Mouse (Mus musculus) embryo, embryonic 11.5 days (tissue): Measurements from ENCODE around the gene Mad2l2.
"Not testable (repeated sequence)": the region's sequence is repeated elsewhere in the genome, so short reads cannot be mapped to it uniquely, and the experiment has no call there.

Experiments used
- DNase-seq: peaks from one replicate; pipeline ENCODE4 v3.0.0-alpha.2; 2012; ENCODE audit warnings: low read depth, low spot score

Gene Mad2l2

DNA sequence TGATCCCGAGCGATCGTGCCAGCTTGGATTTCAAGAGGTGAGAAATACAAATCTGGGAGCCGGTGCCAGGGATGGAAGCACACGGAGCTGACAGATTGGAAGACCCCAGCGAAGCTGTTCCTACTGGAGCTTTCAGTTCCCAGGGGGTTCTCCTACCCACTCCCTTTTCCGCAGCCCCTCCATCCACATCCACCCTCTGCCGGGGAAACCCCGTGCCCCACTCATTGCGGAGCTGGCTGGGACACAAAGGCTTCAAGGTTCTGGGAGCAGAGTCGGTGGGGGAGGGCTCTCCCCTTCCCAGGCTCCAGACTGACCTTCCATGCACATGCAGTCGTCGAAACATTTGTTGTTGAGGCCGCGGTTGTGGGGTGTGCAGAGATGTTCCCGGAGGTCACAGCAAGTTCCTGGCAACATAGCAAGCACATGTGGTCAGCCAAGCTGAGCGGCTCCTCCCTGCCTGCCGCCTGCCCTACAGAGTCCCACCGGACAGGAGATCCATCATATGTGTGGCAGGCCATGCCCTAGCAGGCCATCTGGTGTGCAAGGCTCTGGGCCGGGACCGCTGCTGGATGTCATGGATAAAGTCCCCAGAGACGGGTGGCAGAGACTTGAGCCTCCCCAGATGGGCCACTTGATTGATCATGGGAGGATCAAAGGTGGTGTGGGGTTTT, 22.4 kb upstream of the Mad2l2 start:
- no peak for DNase-seq

DNA sequence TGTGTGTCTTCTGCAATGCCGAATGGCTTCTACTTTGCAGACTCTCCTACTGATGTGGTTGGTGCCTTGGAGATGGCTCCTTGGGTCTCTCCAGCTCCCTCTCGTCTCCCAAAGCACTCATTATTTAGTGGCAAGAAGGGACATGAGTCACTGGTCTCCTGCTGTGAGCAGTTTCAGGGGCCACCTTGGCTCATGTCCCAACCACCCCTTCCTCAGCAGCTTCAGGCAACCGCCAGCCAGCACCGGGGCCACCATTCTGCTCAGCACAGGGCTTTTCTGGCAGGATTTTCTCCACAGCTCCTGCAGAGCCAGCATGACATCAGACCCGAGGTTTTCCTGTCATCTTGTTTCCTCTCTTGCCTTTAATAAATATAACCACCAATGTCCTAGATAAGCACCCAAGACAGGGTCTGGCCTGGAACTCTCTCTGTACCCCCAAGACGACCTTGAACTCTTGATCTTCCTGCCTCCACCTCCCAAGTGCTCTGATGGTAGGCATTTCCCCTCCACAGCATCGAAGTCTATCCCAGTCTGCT, 21.6 kb upstream of the Mad2l2 start:
- no peak for DNase-seq

DNA sequence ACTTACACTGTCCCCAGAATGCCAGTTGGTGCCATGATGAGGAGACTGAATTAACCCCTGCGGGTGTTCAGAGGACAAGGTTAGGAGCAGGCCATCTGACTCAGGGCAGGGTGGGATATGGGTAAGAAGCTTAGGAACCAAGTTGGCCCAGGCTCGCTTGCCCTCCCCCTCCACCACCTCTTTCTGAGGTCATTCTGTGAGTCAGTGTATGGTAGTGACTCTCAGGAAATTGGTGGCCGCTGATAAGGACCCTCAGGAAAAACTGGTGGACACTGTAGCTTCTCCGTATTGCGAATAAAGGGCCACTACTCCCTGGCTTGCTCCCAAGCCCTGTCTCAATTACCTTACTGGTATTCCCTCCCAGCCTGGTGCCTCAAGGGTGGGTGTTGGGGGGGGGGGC, 21.0 kb upstream of the Mad2l2 start:
- no peak for DNase-seq

DNA sequence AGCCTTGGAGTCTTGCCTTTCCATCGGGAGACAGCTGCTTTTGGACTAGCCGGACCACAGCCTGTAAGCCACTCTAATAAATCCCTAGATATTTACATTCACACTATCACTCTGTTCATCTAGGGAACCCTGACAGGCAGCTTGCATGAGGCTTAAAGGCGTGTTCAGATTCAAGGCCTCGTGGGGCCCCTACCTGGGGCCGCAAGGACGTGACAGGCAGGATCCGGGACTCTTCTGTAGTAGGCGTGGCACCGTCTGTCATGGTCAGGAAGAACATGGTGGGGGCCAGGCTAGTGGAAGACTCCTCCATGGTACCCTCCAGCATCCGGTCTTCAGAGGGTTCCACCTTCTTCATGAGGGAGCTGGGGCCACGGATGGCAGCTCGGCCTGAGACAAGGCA, 17.7 kb upstream of the Mad2l2 start:
- DNase-seq: no peak

DNA sequence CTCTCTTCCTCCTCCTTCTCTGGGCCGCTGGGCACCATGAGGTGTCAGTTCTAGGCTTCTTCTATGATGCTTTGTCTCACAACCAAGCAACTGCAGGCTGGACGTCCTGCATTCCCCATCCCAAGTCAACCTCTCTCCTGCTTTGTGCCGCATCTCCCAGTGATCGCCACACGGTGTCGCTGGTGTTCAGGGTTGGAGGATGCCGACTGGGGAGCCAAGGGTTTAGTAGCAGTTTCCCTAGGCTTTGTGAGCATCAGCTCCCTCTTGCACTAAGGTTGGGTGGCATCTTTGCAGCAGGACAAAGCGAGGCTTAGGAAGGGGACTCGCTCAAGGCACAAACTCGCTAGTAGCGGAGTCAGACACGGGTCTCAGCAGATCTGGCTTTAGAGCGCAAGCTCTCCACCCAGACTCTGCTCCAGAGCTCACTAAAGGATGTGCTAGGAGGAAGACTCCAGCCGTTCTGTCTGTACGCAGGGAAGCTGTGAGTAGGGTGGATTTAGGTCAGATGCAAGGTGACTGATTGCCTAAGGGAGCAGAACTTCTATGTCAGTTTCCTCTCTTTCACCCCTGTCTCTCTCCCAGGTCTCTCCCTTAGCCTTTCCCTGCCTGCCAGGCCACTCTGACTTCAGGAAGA, 15.3 kb upstream of the Mad2l2 start:
- DNase-seq: peak; percentile 83

DNA sequence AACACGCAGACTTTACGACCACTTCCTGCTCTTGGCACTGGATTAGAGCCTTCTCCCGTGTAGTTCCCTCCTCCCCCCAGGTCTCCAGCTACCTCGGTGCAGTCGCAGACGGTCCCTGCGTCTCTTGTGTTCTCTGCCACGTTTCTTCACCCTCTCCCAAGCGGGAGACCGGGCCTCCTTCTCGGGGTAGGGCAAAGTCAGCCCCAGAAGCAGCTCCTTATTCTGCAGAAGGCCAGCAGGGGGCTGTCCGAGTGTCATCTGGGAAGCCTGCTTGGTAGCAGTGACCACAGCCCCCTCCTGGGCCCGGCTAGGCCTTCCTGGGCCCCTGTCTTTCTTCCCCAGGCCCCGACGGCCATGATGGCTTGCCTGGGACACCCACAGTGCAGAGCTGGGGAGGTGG, 14.7 kb upstream of the Mad2l2 start:
- no peak for DNase-seq

DNA sequence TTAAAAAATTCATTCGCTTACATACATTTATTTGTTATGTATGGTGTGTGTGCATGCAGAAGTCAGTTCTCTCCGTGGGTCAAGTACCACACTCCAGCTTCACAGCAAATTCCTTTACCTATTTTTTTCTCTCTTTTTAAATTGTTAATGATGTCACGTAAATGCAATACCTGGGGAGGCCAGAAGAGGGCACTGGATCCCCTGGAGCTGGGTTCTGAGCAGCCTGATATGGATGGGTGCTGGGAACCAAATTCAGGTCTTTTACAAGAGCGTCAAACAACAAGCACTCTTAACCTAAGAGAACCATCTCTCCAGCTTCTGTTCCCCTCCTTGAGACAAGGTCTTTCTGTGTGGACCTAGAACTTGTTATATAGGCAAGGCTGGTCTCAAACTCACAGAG, 13.5 kb upstream of the Mad2l2 start:
- no peak for DNase-seq

DNA sequence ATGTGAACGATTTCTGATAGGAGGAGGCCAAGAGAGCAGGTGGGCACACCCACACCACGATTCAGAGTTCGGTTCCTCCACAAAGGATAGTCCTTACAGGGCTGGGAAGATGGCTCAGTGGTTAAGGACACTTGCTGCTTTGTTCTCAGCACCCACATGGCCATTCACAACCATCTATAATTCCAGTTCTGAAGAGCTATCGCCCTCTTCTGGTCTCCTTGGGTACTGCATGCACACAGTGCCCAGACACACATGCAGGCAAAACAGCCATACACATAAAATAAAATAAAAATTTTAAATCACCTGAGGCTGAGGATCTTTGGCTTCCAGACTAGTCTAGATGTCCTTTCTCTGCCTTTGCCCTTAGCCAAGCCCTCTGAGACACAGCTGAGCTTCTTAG, 12.8 kb upstream of the Mad2l2 start:
- DNase-seq: no peak

DNA sequence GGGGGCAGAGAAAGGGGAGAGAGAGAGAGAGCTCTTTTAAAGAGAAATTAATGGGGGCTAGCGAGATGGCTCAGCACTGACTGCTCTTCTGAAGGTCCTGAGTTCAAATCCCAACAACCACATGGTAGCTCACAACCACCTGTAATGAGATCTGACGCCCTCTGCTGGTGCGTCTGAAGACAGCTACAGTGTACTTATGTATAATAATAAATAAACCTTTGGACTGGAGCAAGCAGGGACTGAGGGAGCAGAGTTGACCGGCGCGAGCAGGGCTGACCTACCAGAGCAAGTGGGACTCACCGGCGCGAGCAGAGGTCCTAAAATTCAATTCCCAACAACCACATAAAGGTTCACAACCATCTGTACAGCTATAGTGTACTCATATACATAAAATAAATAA, 10.6 kb upstream of the Mad2l2 start:
- DNase-seq: not testable (repeated sequence)

DNA sequence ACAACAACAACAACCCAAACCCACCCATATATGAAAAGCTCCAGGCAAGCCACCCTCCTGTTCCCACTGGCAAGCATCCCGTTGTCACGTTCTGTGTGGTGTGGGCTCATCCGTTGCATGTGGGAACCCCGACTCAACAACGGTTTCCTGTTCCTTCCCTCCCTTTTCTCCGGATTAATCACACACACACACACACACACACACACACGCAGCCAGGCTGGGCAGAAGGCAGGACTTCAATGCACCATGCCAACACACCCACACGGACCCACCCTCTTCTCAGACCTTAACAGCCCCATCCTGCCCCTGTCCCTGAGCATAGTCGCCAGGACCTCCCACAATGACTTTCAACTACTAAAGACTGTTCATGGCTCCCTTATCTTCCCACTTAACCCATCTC, 9.6 kb upstream of the Mad2l2 start:
- DNase-seq: no peak

DNA sequence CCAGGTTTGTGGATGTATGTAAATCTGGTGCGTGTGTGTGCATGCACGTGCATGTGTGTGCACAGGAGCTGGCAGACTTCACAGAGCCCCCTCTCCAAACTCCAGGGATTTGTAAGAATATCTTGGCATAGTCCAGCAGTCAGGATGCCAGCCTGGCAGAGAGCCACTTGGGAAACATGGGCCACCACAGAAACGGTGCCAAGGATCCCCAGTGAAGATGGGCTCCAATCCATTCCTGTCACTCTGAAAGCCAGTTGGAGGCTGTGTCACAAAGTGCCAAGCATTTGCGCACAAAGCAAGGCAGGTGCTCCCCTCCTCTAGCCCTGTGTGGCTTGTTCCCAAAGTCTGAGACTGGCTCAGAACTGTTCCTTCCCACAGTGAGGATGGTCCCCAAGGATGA, 8.8 kb upstream of the Mad2l2 start:
- no peak for DNase-seq

DNA sequence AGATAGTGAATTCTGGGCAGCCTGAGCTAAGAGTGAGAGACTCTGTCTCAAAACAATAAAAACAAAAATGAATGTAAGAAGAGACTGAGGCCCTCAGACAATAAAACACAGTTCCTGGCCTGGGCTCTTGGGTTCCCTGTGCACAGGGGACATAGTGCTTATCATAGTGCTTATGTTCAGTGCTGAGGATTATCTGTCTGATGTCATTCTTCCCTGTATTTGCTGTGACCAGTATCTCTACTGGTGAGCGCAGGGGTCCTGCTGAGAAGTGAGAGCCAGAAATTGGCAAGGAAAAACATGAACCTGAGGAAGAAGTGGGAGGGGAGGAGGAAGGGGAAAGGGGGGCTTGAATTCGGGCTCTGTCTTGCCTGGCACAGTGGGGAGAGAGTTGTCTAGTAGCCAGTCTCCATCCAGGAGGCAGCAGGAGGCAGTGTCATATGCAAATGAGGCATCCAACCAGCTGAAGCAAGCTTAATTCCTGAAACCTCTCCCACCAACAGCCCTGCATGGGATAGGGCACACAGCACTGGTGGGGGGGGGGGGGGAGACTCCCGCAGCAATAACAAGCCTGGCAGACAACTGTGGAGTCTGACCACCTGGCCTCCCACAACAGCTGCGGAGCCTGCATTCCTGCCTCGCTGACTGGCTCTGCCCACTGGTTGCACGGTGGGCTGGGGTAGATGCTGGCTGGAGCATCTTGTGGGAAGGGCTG, 8.0 kb upstream of the Mad2l2 start:
- no peak for DNase-seq

DNA sequence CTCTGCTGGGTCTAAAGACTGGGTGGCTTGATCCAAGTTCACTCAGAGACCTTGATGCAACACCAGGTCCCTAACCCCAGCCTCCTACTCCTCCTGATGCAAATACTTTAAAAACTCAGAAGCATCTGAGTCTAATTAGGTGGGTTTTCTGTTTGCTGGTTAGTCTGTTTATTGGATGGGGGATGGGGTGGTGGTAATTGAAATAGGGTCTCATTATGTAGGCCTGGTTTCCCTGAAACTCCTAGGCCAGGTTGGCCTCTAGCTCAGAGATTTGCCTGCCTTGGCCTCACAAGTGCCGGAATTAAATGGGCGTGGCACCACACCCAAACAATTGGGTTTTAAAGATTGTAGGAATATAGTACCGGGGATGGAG, 7.5 kb upstream of the Mad2l2 start:
- DNase-seq: no peak

DNA sequence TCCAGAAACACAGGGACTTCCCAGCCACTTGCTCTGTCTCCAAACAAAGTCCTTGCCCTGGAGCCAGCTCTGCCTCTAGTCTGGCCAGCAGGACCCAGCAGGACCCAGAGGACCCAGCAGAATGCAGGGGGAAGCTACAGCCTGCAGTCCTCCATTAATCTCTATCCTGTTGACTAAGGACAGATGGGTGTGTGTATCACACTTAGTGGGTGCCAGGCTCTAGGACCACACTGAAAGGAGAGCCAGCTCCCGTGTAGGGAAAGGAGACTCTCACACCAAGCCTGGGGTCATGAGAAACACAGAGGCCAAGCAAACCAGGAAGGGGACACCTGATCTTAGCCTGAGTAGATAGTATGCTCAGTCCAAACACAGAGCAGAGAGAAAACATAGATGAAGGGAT, 1.9 kb upstream of the Mad2l2 start:
- DNase-seq: no peak

DNA sequence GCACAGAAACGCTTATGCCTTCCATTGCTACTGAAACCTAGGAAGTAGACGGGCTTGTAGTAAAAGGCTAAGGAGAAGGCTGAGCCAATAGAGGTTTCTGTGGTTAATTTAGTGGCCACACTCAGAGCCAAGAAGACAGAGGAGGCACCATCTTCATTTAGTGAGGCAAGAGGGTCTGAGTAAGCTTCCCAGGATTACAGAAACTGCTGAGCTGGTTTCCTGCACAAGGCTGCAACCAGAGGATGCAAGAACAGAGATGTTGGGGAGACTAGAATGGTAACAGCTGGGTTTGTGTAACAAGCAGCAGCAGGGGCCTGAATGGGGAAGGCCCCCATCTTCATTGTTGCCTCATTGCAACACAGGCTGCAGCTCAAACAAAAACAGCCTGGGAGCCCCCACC, 1.5 kb upstream of the Mad2l2 start:
- no peak for DNase-seq

DNA sequence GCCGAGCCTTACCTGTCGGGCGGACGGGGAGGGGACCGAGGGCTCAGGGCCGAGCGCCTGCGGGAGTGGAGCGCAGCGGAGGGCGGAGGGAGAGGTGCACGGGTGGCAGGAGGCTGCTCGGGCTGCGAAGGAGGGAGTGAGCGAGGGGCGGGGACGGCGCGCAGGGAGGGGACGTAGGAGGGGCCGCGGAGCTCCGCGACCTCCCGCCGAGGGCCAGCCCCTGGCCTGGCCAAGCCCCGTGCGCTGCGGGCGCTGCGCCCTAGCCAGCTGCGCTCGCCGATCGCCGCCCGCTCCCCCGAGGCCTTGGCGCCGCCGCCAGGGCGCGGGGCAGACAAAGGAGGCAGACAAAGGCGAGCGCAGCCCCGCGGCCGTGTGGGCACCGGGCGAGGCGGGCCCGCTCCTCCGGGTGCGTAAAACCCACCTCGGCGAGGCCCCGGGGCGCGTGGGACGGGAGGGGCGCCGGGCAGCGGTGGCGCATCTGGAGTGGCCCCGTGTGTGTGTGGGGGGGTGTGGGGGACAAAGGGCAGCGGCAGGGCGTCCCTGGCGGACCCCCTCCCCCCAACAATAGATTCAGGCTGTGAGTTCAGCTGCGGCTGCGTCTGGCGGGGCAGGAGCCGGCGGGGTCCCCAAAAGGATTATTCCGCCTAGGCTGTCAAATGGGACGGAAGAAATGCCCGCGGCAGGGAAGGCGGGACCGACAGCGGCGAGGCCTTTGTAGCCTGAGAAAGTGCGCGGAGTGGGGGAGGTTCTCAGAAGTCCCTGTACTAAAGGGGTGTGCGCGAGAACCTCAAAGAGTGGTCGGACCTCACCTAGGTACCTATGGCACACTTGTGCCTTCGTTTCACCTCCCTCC, 603 bp downstream of the Mad2l2 start, which contains the start of gene Draxin:
Gene Draxin, minus strand, starts transcription at position 138 of the 853 bp plus-strand sequence.
- DNase-seq: peak; percentile 67

DNA sequence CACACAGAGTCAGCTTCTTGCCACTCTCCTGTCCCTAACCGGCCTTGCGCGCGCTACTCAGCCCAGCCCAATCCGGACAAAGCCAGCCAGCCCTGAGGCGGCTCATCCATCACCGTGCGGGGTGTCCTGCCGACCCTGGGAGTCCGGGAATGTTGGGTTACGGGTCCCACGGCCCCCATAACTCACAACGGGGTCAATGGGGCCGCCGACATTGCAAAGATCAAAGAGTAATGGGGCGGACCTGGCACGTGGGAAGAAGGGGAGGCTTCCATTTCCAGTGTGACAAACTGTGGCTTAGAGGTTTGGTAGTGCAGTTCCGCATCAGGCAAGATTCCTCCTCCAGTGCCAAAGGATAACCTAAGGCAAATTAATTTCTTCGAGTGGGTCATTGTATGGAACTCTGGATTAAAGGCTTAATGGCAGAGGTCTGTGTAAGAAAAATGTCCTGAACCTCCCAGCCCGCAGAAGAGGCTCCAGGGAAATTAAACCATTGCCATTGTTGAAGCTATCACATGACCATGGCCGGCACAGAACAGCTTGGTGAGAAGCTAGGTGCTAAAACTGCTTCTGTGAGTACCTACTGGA, 1.4 kb downstream of the Mad2l2 start:
- DNase-seq: peak; percentile 75

DNA sequence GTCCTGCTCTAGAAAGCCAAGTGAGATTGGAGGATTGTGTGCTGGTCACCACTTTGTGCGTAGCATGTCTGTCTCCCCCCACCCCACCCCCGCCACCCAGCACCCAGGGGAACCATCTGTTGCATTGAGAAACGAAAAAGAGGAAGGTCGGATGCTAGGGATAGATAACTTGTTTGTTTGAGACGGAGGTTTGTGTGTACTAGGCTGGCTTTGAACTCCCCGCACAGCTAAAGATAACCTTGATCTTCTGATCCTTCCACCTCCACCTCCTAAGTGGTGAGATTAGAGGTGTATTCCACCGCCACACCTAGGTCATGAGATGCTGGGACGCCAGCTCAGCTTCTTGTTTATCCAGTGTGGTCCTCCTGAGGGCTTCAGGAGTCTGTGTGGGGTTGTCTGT, 4.8 kb downstream of the Mad2l2 start:
- DNase-seq: no peak

DNA sequence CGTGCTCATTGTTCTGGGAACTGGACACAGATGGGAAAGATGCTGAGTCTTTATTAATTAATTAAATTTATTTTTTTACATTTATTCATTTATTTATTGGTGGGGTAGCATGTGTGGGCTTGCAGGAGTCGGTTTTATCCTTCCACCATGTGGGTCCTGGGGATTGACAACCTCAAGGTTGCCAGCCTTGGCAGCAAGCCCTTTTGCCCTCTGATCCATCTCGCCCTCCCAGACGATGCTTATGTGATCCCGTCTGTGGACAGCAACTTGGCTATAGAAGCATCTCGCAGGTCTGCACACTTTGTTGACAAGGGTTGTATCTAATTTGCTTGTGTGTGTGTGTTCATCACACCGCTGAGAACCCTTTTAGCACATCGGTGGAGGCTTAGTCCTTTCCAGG, 7.3 kb downstream of the Mad2l2 start:
- no peak for DNase-seq

DNA sequence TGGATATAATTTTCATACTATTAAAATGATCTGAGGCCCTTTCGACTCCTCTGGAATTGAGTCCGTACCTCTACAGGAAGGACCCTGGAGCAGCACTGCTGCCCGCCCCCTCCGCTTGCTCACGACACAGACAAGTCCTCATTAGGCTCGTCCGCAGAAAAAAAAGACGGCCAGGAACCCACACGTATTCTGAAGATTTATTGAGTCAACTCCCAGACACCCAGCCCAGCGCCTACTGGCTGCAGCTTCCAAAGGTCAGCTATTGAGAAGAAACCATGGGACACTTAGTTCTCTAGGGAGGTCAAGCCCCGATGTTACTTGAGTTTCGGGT, 9.5 kb downstream of the Mad2l2 start:
- DNase-seq: peak; percentile 32

DNA sequence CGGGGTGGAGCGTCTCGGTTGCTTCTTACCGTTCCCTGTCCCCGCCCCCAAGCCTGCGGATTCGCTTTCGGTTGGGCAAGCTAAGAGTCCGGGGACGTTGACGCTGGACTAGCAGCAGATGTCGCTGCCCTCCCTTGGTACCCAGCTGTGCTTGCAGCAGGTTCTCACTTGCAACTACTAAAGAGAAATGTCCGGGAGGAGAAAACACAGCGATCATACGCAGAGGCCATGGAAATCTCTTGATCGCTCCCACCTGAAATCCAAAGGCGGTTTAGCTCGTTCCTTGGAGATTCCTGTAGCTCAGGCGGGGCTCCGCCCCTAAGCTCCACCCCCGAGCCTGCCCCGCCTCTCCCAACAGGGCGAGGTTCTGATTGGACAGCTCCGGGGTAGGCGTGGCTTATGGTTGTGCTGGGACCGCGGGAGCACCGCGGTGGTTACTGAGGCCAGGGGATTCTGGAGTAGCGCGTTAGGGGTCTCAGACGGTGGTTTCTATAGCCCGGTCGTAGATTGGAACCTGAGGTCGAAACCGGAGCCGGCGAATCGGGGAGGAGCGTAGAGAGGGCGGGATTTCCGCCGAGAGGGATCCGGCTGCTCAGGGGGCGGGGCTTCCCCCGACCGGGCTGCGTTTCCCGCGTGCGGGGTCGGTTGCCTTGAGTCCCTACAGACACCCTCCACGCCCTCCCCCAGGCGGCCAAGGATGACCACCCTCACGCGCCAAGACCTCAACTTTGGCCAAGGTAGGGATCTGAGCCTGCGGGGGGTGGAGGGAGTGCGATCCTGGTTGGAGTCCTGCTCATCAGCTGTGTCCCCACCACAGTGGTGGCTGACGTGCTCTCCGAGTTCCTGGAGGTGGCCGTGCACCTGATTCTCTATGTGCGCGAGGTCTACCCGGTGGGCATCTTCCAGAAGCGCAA, 10.2 kb downstream of the Mad2l2 start:
- peak; percentile 86 for DNase-seq
